Mouse (Mus musculus): ENCODE data around the gene Abcb8. TPM values are rescaled to one million over a fixed set of nuclear protein-coding genes. Genes with fewer than 3 reads are reported as not detected.
A peak's percentile ranks its signal among the peaks of the same experiment; 100 is the strongest.

Abcb8 gene
- total RNA-seq (2012; rRNA removed): 46.5 and 70.5 TPM in 2 replicates

GRCm38 (mm10) chr5:24393392-24393997, at the start of gene Abcb8:
Abcb8 (plus strand) TSS chr5:24393663.
- TF ChIP-seq MAFK (IDR thresholded peaks at IDR 0.05; ENCODE audit: insufficient read depth, low read depth, low read length) (no peak), ZC3H11A (IDR thresholded peaks at IDR 0.05; ENCODE audit: borderline replicate concordance, low read depth, low read length) (no peak), CHD2 (IDR thresholded peaks at IDR 0.05; ENCODE audit: low read depth, low read length) (peak; percentile 80), ZNF384 (IDR thresholded peaks at IDR 0.05; ENCODE audit: low read depth, low read length) (no peak), HCFC1 (IDR thresholded peaks at IDR 0.05; ENCODE audit: borderline replicate concordance, insufficient read depth, low read length) (no peak)
- Histone ChIP-seq H3K9me3 (ENCODE audit: control insufficient read depth, insufficient read depth, low read depth, low read length) (no peaks in the 10 kb centered on the region), H3K27ac (ENCODE audit: insufficient read depth, low read depth, low read length, poor library complexity, severe bottlenecking) (peak within 1 kb of the TSS; percentile 56), H3K36me3 (ENCODE audit: control insufficient read depth, insufficient read depth, low read length, poor library complexity, severe bottlenecking) (no peaks in the 10 kb centered on the region), H3K9ac (ENCODE audit: insufficient read depth, low read depth, low read length, poor library complexity, severe bottlenecking) (peak within 1 kb of the TSS; percentile 83), H3K4me3 (ENCODE audit: insufficient read depth in 1 of 2, low read depth in 1 of 2, low read length in 2 of 2, poor library complexity in 1 of 2, severe bottlenecking in 1 of 2) (peak within 1 kb of the TSS; percentile 69 to 92), H3K4me1 (ENCODE audit: control insufficient read depth in 2 of 2, insufficient read depth in 2 of 2, low read length in 2 of 2, poor library complexity in 1 of 2) (peaks cover 3 to 12% of the 10 kb centered on the region in 2 experiments; a peak in 2 of 4 replicates)
- peak; percentile 81 for DNase-seq (ENCODE audit: low read depth, low spot score)
- in situ Hi-C loops (cut with MboI; ENCODE audit: low sequenced_read_pairs in 2 of 2, unreplicated experiment in 2 of 2): no loop called here

- no peak overlapping the region for H3K27ac ChIP-seq (ENCODE audit: insufficient read depth, low read depth, low read length, poor library complexity, severe bottlenecking)
- no peaks in the 10 kb centered on the region for H3K36me3 ChIP-seq (ENCODE audit: control insufficient read depth, insufficient read depth, low read length, poor library complexity, severe bottlenecking)
- no peak overlapping the region for H3K9ac ChIP-seq (ENCODE audit: insufficient read depth, low read depth, low read length, poor library complexity, severe bottlenecking)
- no peaks in the 10 kb centered on the region for H3K9me3 ChIP-seq (ENCODE audit: control insufficient read depth, insufficient read depth, low read depth, low read length)
- H3K4me1 ChIP-seq (ENCODE audit: control insufficient read depth in 2 of 2, insufficient read depth in 2 of 2, low read length in 2 of 2, poor library complexity in 1 of 2): peaks cover 2 to 20% of the 10 kb centered on the region in 2 experiments; a peak in 3 of 4 replicates
- DNase-seq (ENCODE audit: low read depth, low spot score): no peak
- H3K4me3 ChIP-seq (ENCODE audit: insufficient read depth in 1 of 2, low read depth in 1 of 2, low read length in 2 of 2, poor library complexity in 1 of 2, severe bottlenecking in 1 of 2): no peak overlapping the region
- TF ChIP-seq CHD2 (IDR thresholded peaks at IDR 0.05; ENCODE audit: low read depth, low read length): no peak
- in situ Hi-C loops (cut with MboI; ENCODE audit: low sequenced_read_pairs in 2 of 2, unreplicated experiment in 2 of 2): no loop called here
These were observed 49.5 kb upstream of the Abcb8 start for GRCm38 (mm10) chr5:24343977-24344436.

GRCm38 (mm10) chr5:24344477-24345051, 48.9 kb upstream of the Abcb8 start:
- no peaks in the 10 kb centered on the region for H3K36me3 ChIP-seq (ENCODE audit: control insufficient read depth, insufficient read depth, low read length, poor library complexity, severe bottlenecking)
- no peak for DNase-seq (ENCODE audit: low read depth, low spot score)
- no peak overlapping the region for H3K9ac ChIP-seq (ENCODE audit: insufficient read depth, low read depth, low read length, poor library complexity, severe bottlenecking)
- in situ Hi-C loops (cut with MboI; ENCODE audit: low sequenced_read_pairs in 2 of 2, unreplicated experiment in 2 of 2): no loop called here
- no peak for TF ChIP-seq MAFK (IDR thresholded peaks at IDR 0.05; ENCODE audit: insufficient read depth, low read depth, low read length)
- TF ChIP-seq ZNF384 (IDR thresholded peaks at IDR 0.05; ENCODE audit: low read depth, low read length): no peak
- no peak for TF ChIP-seq HCFC1 (IDR thresholded peaks at IDR 0.05; ENCODE audit: borderline replicate concordance, insufficient read depth, low read length)
- TF ChIP-seq ZC3H11A (IDR thresholded peaks at IDR 0.05; ENCODE audit: borderline replicate concordance, low read depth, low read length): no peak
- no peak for TF ChIP-seq CHD2 (IDR thresholded peaks at IDR 0.05; ENCODE audit: low read depth, low read length)
- no peaks in the 10 kb centered on the region for H3K9me3 ChIP-seq (ENCODE audit: control insufficient read depth, insufficient read depth, low read depth, low read length)
- peaks cover 2 to 20% of the 10 kb centered on the region in 2 experiments; a peak in 3 of 4 replicates for H3K4me1 ChIP-seq (ENCODE audit: control insufficient read depth in 2 of 2, insufficient read depth in 2 of 2, low read length in 2 of 2, poor library complexity in 1 of 2)
- H3K27ac ChIP-seq (ENCODE audit: insufficient read depth, low read depth, low read length, poor library complexity, severe bottlenecking): no peak overlapping the region
- H3K4me3 ChIP-seq (ENCODE audit: insufficient read depth in 1 of 2, low read depth in 1 of 2, low read length in 2 of 2, poor library complexity in 1 of 2, severe bottlenecking in 1 of 2): no peak overlapping the region

GRCm38 (mm10) chr5:24346313-24346712, 47.1 kb upstream of the Abcb8 start:
- Histone ChIP-seq H3K4me3 (ENCODE audit: insufficient read depth in 1 of 2, low read depth in 1 of 2, low read length in 2 of 2, poor library complexity in 1 of 2, severe bottlenecking in 1 of 2) (no peak overlapping the region), H3K36me3 (ENCODE audit: control insufficient read depth, insufficient read depth, low read length, poor library complexity, severe bottlenecking) (no peaks in the 10 kb centered on the region), H3K27ac (ENCODE audit: insufficient read depth, low read depth, low read length, poor library complexity, severe bottlenecking) (no peak overlapping the region), H3K4me1 (ENCODE audit: control insufficient read depth in 2 of 2, insufficient read depth in 2 of 2, low read length in 2 of 2, poor library complexity in 1 of 2) (peaks cover 2 to 26% of the 10 kb centered on the region in 2 experiments; a peak in 3 of 4 replicates), H3K9me3 (ENCODE audit: control insufficient read depth, insufficient read depth, low read depth, low read length) (no peaks in the 10 kb centered on the region), H3K9ac (ENCODE audit: insufficient read depth, low read depth, low read length, poor library complexity, severe bottlenecking) (no peak overlapping the region)
- no peak for DNase-seq (ENCODE audit: low read depth, low spot score)
- in situ Hi-C loops (cut with MboI; ENCODE audit: low sequenced_read_pairs in 2 of 2, unreplicated experiment in 2 of 2): no loop called here
- no peak for TF ChIP-seq CHD2 (IDR thresholded peaks at IDR 0.05; ENCODE audit: low read depth, low read length)
- no peak for TF ChIP-seq HCFC1 (IDR thresholded peaks at IDR 0.05; ENCODE audit: borderline replicate concordance, insufficient read depth, low read length)
- TF ChIP-seq ZNF384 (IDR thresholded peaks at IDR 0.05; ENCODE audit: low read depth, low read length): no peak
- TF ChIP-seq ZC3H11A (IDR thresholded peaks at IDR 0.05; ENCODE audit: borderline replicate concordance, low read depth, low read length): no peak
- no peak for TF ChIP-seq MAFK (IDR thresholded peaks at IDR 0.05; ENCODE audit: insufficient read depth, low read depth, low read length)

Data from ES-E14 (cell line).